Mouse (Mus musculus): ENCODE measurements at regions not wholly inside any gene's neighbourhood (a gene's known extent, or its start where the extent isn't known, plus 50 kb on each side); places are given as distances from the start of the nearest gene placed in this dataset.

DNA sequence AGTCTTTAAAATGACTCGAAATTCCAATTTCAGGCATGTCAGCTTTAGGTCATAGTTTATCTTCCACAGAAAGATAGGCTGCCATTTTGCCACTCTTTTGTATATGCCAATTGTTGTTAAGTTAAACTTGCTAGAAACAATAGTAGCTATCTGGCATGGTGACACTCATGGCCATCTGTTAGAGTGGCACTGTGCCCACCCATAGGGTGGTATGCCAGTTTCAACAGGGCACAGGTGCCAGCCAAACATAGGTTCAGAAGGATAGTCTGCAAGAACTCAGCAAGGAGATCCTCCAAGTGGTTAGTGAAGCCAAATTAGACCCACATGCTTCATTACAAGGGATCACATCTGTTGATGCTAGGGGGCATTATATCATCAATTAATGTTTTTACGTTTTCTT lies 135.8 kb upstream of the Gm6812 start:
- no peak for DNase-seq (ENCODE audit: low spot score)

DNA sequence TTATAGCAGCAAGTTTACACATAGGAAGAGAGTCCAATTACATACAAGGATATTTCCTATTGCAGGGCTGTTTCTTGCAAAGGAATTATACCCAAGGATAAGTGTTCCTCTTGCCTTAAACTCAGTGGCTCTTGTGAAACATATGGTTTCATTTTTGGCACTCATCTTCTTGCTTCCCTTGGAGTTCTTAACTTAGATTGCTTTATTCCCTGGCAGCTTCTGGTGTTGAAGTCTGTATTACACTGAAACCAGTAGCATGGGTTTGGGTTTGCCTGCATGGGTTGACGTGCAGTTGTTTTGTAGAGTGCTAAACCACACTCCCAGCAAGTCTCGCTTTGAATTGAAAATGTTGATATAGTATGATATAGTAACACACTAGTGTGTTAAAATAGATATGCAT lies 116.3 kb upstream of the Gm6812 start:
- DNase-seq (ENCODE audit: low spot score) = no peak

DNA sequence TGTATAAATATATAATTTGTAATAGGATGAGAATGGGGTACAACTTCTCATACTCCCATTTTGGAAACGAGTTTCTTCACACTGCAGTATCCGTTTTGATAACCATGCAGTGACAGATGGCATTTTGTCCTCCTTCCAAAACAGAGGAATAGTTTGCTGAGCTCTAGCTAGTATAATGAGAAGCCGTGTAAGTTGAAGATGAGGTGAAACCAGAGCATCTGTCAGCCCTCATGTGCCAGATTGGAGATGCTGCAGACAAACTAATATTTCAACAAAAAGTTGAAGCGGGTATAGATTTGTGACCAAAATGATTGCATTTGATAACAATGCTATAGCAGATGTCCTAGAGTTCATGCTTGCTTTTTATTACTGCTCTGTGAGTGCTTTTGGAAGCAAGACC lies 115.1 kb upstream of the Gm6812 start:
- peak; percentile 20 for DNase-seq (ENCODE audit: low spot score)
